Mouse (Mus musculus): ENCODE data around the gene Bbx.

Gene Bbx

GRCm38 (mm10) chr16:50395928-50396612 is 36.1 kb downstream of the Bbx start:
- no peak for DNase-seq

GRCm38 (mm10) chr16:50388499-50388898 is 43.7 kb downstream of the Bbx start:
- DNase-seq, result no peak

GRCm38 (mm10) chr16:50383541-50383940 is 48.6 kb downstream of the Bbx start:
- no peak for DNase-seq

DNA sequence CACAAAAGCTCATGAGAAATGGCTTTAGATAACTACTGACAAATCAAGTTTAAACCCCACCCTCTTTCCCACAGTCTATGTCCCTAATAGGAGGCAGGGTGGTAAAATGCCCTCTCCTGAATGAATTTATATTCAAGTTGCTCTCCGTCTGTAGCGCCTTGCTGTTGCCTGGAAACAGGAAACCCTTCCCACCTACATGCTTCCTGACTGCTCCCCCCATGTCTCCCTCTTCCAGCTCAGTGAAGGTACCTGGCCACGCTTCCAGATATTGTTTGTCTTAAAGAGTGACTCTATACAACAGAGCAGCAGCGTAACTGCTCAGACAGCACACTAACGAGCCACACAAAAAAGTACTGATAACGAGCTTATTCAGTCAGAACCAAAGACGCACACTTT is 50.8 kb downstream of the Bbx start:
- DNase-seq, result no peak

DNA sequence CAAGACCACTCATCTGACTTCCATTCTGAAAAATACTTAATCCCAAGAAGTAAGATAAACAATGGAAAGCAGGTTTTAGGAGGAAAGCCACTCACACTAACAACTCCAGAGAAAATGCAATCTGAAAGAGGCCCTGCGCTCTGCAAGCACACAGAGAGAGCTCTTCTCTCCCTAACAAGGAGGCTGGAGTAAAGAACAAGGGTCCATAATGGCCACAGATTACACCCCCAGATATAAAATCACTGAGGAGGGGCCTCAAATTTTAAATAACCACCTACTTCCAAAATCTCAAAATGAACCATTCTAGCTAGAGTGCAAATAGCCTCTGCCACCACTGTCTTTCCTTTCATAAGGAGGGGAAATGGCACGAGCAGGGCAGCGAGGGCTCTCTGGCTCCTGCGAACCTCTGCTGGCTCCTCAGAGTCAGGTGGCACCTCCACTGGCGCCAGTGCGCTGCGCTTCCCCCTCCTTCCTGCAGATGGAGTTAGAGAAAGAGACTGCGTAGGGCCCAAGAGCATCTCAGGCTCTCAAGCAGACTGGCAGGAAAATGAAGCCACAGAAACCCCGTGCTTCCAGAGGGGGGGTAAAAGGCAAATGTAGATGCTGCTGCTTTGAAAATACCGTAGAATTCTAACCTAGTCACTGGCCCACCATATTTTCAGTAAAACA is 51.4 kb downstream of the Bbx start:
- DNase-seq, result peak; percentile 80

GRCm38 (mm10) chr16:50380232-50380631 is 52.0 kb downstream of the Bbx start:
- no peak for DNase-seq

DNA sequence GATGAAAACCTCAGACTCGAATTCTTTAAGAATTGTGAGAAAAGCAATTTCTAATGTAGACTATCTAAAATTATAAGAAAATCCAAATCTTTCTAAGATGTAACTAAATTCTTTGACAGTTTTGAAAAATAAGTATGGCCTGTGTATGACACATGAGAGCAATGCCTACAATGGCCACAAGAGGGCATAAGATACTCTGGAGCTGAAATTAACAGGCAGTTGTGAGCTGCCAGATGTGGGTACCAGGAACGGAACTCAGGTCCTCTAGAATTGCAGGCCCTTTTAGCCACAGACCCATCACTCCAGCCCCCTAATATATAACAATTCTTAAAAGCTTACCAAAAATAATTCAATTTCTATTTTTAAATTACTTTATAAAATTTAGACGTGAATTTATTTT is 57.6 kb downstream of the Bbx start:
- DNase-seq, result peak; percentile 55

DNA sequence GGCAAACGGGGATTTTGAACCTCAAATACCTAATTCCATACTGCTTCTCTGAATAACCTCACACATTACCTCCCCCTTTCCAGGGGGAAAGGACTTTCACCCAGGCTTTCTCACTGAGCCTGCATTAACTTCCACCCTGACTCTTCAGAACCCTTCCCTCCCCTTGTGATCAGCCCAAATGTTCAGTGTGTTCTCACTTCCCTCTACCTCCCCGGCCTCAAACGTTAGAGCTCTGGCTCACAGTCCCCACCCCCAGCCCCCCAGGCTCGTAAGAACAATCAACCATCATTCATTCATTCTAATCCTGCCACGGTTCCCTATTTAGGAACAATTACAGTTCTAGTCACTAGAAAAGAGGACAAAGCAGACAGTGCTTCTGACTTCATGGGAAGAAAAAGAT is 58.5 kb downstream of the Bbx start:
- DNase-seq, result no peak

GRCm38 (mm10) chr16:50372543-50372942 is 59.6 kb downstream of the Bbx start:
- DNase-seq, result no peak

GRCm38 (mm10) chr16:50371460-50371859 is 60.7 kb downstream of the Bbx start:
- no peak for DNase-seq

- DNase-seq, result no peak
Measured at GRCm38 (mm10) chr16:50370423-50370822, 61.8 kb downstream of the Bbx start.

GRCm38 (mm10) chr16:50366556-50366955 is 65.6 kb downstream of the Bbx start:
- no peak for DNase-seq

DNA sequence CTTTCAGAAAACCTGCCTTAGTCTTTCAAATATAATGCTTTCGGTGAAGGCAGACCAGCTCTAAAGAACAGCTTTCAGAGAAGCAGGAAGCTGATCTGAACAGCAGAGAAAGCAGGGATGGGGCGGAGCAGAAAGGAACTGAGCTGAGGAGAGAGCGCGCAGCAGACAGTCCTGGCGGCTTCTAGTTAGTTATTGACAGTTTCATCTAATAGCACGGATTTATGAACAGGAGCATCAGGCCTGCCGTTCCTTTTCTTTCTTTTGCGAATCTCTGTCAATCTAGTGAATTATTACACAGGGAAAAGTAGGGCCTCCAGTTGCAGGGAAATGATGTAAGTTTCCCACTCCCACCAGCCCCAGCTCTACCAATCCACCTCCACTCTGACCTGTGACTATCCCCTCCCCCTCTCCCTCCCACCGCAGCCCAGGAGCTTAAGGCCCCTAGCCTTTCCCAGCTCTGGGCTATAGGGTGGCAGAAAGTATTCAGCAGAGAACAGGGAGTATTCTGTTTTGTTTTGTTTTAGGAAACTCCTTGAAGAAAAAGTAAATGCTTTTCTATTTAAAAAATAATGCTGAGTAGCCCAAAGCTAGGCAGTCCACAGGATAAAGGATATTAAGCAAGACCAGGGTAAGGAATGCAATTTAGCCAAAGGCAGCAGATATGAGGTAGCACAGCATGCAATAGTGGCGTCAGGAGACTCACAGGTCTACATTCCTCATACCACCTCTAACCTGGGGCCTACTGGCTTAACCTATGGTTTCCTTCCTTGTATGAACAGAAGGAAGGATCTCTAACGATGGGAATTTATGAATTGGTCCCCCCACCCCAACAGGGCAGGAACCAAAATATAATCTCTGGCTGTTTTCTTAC is 67.8 kb downstream of the Bbx start:
- peak; percentile 80 for DNase-seq

DNA sequence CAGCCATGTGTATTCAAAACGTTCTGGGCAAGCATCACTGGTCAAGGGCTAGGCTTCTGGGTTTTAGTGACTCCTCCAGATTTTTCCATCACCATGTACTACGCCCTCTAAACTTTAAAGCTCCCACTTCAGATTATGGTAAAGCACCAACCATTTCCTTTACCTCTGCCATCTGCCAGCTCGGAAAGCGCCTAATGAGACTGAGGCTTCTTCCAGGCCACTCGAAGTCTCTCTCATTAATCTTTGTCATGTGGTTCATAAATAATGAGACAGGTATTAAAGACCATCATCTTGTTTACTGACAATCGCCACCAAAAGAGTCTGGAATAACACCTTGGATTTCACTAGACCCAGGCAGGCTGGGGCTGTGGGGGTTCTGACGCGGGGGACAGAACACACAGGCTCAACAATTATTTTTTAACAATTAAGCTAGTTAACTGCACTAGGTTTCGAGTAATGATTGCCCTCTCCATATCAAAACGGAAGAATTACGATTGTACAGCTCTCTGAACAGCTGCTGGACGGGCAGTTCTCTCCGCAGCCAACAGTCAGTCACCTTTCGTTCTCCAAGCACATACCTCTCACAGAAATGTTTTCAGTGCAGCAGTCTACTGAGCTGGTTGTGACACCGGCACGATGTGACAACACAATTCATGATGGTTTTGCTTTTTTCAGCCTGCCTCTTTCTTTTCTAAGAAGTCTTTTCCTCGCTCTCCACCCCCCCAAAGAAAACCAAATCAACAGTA is 68.6 kb downstream of the Bbx start:
- DNase-seq, result no peak

DNA sequence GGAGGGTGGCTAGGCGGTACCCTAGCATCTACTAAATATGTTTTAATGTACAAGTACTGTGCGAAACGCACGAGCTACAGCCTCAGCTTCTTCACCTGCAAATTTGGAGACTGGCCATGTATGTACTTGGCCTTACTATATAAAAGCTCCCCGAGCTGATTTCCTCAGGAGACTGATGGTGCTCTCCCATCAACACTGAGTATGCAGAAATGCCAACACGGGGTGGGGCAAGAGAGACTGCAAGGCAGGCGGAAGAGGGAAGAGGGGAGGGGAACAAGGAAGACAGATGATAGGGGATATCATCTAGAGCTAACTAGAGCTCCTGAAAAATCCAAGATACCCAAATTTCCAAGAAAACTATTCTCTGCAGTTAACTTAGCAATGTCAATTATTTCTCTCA is 71.6 kb downstream of the Bbx start:
- no peak for DNase-seq

DNA sequence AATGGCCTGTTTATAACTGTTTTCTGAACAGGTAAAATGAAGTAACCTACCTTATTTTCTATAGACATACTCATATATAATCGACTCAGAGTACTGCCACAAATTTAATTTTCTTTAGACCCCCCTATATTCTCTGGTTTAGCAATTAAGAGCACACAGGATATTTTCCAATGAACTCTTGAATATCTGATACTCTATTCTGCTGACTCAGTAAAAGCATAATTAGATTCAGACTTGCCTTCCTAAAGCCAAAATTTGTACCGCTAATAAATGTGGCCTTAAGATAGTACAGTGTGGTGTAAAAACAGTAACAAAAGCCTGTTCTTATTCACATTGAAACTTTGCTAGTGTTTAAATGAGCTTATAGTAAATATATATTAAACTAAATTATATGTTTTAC is 102.5 kb downstream of the Bbx start:
- DNase-seq, result no peak

- DNase-seq, result no peak
Measured at GRCm38 (mm10) chr16:50324746-50325145, 107.4 kb downstream of the Bbx start.

- DNase-seq, result no peak
Measured at GRCm38 (mm10) chr16:50324292-50324691, 107.9 kb downstream of the Bbx start.

DNA sequence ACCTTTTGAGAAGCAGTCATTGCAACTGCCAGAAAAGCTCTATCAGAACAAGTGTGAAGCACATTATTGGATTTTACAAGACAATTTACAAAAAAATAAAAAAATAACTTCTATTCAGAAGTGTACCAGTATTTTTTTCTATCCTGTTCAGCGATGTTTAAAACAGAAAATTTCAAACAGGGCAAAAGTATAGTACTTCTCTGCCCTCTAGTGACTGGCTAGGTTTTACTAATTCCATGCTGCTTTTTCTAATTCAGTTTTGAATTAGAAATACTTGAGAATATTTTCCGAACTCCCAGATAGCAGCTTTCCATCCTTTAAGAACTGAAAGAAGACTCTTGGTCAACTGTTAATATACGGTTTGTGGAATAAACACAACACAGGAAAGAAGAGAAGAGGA is 110.8 kb downstream of the Bbx start:
- DNase-seq, result no peak

DNA sequence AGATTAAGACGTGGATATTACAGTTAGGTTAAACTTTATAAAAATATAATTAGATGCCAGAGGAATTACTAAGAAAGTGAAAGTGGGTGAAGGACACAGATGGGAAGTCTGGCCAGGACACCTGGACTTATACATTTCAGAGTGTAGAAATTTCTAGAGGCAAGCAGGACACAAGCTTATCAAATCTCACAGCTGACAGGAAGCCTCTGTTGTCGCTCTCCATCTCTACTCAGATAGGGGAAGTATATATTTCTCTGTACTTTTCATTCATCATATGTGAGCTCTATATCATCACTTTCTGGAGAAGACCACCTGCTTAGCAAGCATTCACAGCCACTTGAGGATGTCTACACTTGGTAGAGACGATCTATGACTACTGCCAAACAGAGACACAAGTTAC is 113.9 kb downstream of the Bbx start:
- no peak for DNase-seq

- DNase-seq, result no peak
Measured at GRCm38 (mm10) chr16:50315349-50315969, 116.7 kb downstream of the Bbx start.

GRCm38 (mm10) chr16:50311588-50311987 is 120.6 kb downstream of the Bbx start:
- no peak for DNase-seq
